Mouse (Mus musculus) E14TG2a.4 (cell line): ENCODE measurements at regions not wholly inside any gene's neighbourhood (a gene's known extent, or its start where the extent isn't known, plus 50 kb on each side); places are given as distances from the start of the nearest gene placed in this dataset.

Experiments
- H3K27me3 ChIP-seq: 2 replicates; pipeline ENCODE4 v1.6.1; 2014; ENCODE audit warnings: low read length, control low read depth; ENCODE audit not compliant: insufficient read depth
- H3K36me3 ChIP-seq: 2 replicates; pipeline ENCODE4 v1.6.1; 2014; ENCODE audit warnings: low read length, control low read depth; ENCODE audit not compliant: insufficient read depth
- H3K4me1 ChIP-seq: replicated peaks from 2 replicates; pipeline ENCODE4 v1.6.1; 2014; ENCODE audit warnings: low read depth, low read length, control low read depth
- H3K4me3 ChIP-seq: replicated peaks from 2 replicates; pipeline ENCODE4 v1.5.1; 2014; ENCODE audit warnings: mild to moderate bottlenecking, low read length
- H3K9me3 ChIP-seq: 2 replicates; pipeline ENCODE4 v1.6.1; 2014; ENCODE audit warnings: low read length, control low read depth
- CTCF ChIP-seq: conservative IDR thresholded peaks from 2 replicates; pipeline ENCODE4 v1.5.1; 2014; ENCODE audit warnings: low read length
- NANOG ChIP-seq: IDR thresholded peaks from 2 replicates; pipeline ENCODE4 v1.6.1; 2014; ENCODE audit warnings: borderline replicate concordance, low read length, mixed read lengths
- POU5F1 ChIP-seq: IDR thresholded peaks from 2 replicates; pipeline ENCODE4 v1.6.1; 2014; ENCODE audit warnings: low read length, borderline replicate concordance

- TF ChIP-seq CTCF (no peak), POU5F1 (no peak), NANOG (no peak)
Measured at GRCm38 (mm10) chr19:14180244-14180643, 266.9 kb downstream of the Olfr1505 start.

GRCm38 (mm10) chr19:14180956-14181355 lies 267.6 kb downstream of the Olfr1505 start:
- no peaks in the 10 kb centered on the region for H3K4me1 ChIP-seq
- TF ChIP-seq POU5F1: no peak
- no peak for TF ChIP-seq CTCF
- no peak for TF ChIP-seq NANOG
- H3K36me3 ChIP-seq: no peaks in the 10 kb centered on the region
- H3K4me3 ChIP-seq: no peak overlapping the region
- no peaks in the 10 kb centered on the region for H3K9me3 ChIP-seq
- no peaks in the 10 kb centered on the region for H3K27me3 ChIP-seq

More at GRCm38 (mm10) chr19:14180244-14180643, 266.9 kb downstream of the Olfr1505 start:
- H3K27me3 ChIP-seq: no peaks in the 10 kb centered on the region
- H3K4me3 ChIP-seq: no peak overlapping the region
- H3K9me3 ChIP-seq: no peaks in the 10 kb centered on the region
- H3K36me3 ChIP-seq: no peaks in the 10 kb centered on the region
- H3K4me1 ChIP-seq: no peaks in the 10 kb centered on the region

DNA sequence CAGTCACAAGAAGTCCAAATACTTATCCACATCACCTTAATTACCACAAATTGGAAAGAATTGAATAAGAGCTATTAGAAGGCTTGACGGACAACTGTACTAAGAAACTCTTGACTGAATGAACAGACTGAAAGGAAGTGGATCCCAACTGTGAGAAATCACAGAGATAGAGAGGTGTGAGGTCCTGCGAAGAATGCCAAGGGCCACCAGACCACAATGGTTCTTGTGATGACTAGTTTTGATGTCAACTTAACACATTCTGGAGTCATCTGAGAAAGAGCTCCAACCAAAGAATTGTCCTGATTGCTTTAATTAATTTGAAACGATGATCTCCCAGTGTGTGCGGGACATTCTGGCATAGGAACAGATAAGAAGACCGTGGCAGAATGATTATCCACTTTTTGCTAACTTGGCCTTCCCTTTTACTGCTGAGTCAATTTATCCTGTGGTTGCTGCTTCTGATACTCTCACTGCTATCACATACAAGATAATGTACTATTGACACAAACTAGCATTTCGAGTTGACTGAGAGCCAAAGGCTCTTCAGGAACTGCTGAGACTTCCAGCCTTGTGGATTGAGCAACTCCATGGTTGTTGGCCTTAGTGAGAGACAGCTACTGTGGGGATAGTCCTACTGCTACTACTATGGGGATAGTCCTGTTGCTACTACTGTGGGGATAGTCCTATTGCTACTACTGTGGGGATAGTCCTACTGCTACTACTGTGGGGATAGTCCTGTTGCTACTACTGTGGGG lies 268.5 kb downstream of the Olfr1505 start:
- Histone ChIP-seq H3K27me3 (no peaks in the 10 kb centered on the region), H3K4me3 (no peak overlapping the region)

GRCm38 (mm10) chr19:14191820-14192219 lies 278.5 kb downstream of the Olfr1505 start:
- H3K27me3 ChIP-seq: no peaks in the 10 kb centered on the region
- H3K4me3 ChIP-seq: no peak overlapping the region
- H3K9me3 ChIP-seq: no peaks in the 10 kb centered on the region
- H3K36me3 ChIP-seq: no peaks in the 10 kb centered on the region
- TF ChIP-seq CTCF (no peak), NANOG (no peak), POU5F1 (no peak)
- no peaks in the 10 kb centered on the region for H3K4me1 ChIP-seq

More for the DNA sequence above, 268.5 kb downstream of the Olfr1505 start:
- no peaks in the 10 kb centered on the region for H3K36me3 ChIP-seq
- no peak for TF ChIP-seq NANOG
- no peak for TF ChIP-seq POU5F1
- TF ChIP-seq CTCF: no peak
- no peaks in the 10 kb centered on the region for H3K4me1 ChIP-seq
- no peaks in the 10 kb centered on the region for H3K9me3 ChIP-seq

GRCm38 (mm10) chr19:14197864-14198263 lies 284.5 kb downstream of the Olfr1505 start:
- Histone ChIP-seq H3K27me3 (no peaks in the 10 kb centered on the region), H3K9me3 (no peaks in the 10 kb centered on the region), H3K36me3 (no peaks in the 10 kb centered on the region), H3K4me1 (no peaks in the 10 kb centered on the region), H3K4me3 (no peak overlapping the region)
- TF ChIP-seq CTCF (no peak), POU5F1 (no peak), NANOG (no peak)

DNA sequence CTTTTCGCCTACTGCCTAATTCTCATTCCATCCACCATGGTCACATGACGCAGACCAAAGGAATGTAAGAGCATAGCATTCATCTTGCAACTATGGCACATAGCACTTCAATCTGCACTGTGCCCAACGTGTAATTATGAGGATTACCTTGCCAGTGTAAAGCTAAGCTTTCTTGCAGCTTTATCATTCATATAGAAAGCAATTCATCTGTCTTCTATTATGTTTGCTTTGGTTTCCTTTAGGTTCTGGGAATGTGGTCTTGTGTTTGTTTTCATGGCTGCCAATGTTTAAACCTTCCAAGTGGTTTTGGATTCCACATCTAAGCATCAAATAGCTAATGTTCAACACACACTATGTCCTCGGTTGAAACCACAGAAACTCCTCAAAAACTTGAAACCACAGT lies 307.2 kb downstream of the Olfr1505 start:
- Histone ChIP-seq H3K4me3 (no peak overlapping the region), H3K36me3 (no peaks in the 10 kb centered on the region), H3K4me1 (no peaks in the 10 kb centered on the region), H3K9me3 (no peaks in the 10 kb centered on the region), H3K27me3 (no peaks in the 10 kb centered on the region)
- no peak for TF ChIP-seq NANOG
- TF ChIP-seq CTCF: no peak
- TF ChIP-seq POU5F1: no peak

DNA sequence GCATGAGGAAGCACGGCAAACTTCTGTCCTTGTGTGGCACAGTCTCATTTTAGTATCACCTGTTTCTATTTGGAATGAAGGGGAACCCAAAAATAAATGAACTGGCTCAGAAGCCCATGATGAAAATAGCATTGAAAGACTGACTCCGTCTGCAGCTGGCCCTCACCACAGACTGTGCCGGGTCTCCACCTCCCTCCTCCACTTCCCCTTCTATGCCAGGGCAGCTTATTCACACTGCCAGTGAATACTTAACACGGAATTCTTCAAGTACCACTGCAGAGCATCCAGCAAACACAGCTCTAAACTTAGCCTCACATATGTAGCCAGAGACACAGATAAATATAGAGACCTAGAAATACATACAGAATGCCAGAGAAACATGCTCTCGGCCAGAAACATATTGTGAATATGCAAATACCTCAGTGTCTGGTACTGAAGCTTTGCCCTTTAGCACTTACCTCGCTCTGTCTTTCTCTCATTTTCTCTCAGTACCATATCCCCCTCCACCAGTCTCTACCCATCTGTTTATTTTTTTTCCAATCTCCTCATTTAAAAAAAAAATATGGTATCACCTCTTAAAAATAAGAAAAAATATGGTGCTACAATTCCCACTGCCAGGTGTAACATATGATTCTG lies 311.8 kb downstream of the Olfr1505 start:
- TF ChIP-seq NANOG (no peak), CTCF (no peak), POU5F1 (no peak)
- Histone ChIP-seq H3K4me3 (no peak overlapping the region), H3K36me3 (no peaks in the 10 kb centered on the region), H3K27me3 (no peaks in the 10 kb centered on the region), H3K4me1 (no peaks in the 10 kb centered on the region), H3K9me3 (no peaks in the 10 kb centered on the region)

- H3K27me3 ChIP-seq: no peaks in the 10 kb centered on the region
- no peaks in the 10 kb centered on the region for H3K36me3 ChIP-seq
- no peaks in the 10 kb centered on the region for H3K9me3 ChIP-seq
- TF ChIP-seq POU5F1: no peak
- no peak for TF ChIP-seq CTCF
- TF ChIP-seq NANOG: no peak
- no peaks in the 10 kb centered on the region for H3K4me1 ChIP-seq
- H3K4me3 ChIP-seq: no peak overlapping the region
Measured at GRCm38 (mm10) chr19:14225787-14226186, 312.5 kb downstream of the Olfr1505 start.
